Mouse (Mus musculus): ENCODE data around the gene Igf1. TPM values are rescaled to one million over a fixed set of nuclear protein-coding genes. Genes with fewer than 3 reads are reported as not detected.
A peak's percentile ranks its signal among the peaks of the same experiment; 100 is the strongest.

Gene Igf1
- polyA plus RNA-seq, 1 experiment from 2014 or later = 13.1 TPM

- H3K36me3 ChIP-seq = no peaks in the 10 kb centered on the region
- no peaks in the 10 kb centered on the region for H3K9me3 ChIP-seq (replicated peaks)
- no peak overlapping the region for H3K4me3 ChIP-seq
- no peak for DNase-seq (ENCODE audit: low spot score)
- no peaks in the 10 kb centered on the region for H3K27me3 ChIP-seq (ENCODE audit: low read depth, poor library complexity, severe bottlenecking)
- no peak overlapping the region for H3K27ac ChIP-seq (replicated peaks)
- H3K4me1 ChIP-seq = no peaks in the 10 kb centered on the region
- 94% methylated on average over 3 of the region's 3 CpGs for WGBS
Observed at GRCm38 (mm10) chr10:87915782-87916181, 57.7 kb downstream of the Igf1 start.

- no peak overlapping the region for H3K4me3 ChIP-seq
- DNase-seq (ENCODE audit: low spot score) = no peak
- H3K36me3 ChIP-seq = no peaks in the 10 kb centered on the region
- WGBS = 86% methylated on average over 3 of the region's 3 CpGs
- H3K27me3 ChIP-seq (ENCODE audit: low read depth, poor library complexity, severe bottlenecking) = no peaks in the 10 kb centered on the region
- H3K9me3 ChIP-seq (replicated peaks) = no peaks in the 10 kb centered on the region
- peaks cover 9% of the 10 kb centered on the region for H3K4me1 ChIP-seq
- H3K27ac ChIP-seq (replicated peaks) = no peak overlapping the region
Observed at GRCm38 (mm10) chr10:87922263-87922662, 64.2 kb downstream of the Igf1 start.

GRCm38 (mm10) chr10:87926564-87926963 lies 68.5 kb downstream of the Igf1 start:
- Histone ChIP-seq H3K9me3 (replicated peaks) (no peaks in the 10 kb centered on the region), H3K4me3 (no peak overlapping the region), H3K4me1 (peaks cover 12% of the 10 kb centered on the region), H3K36me3 (no peaks in the 10 kb centered on the region), H3K27ac (replicated peaks) (peak overlapping the region; percentile 52; the same call in 1 of the 2 replicates), H3K27me3 (ENCODE audit: low read depth, poor library complexity, severe bottlenecking) (no peaks in the 10 kb centered on the region)
- 48% methylated on average over 8 of the region's 8 CpGs for WGBS
- DNase-seq (ENCODE audit: low spot score) = no peak

GRCm38 (mm10) chr10:87927131-87927609 lies 69.1 kb downstream of the Igf1 start:
- Histone ChIP-seq H3K4me1 (peaks cover 12% of the 10 kb centered on the region), H3K36me3 (no peaks in the 10 kb centered on the region), H3K9me3 (replicated peaks) (no peaks in the 10 kb centered on the region), H3K27ac (replicated peaks) (peak overlapping the region; percentile 52; the same call in 1 of the 2 replicates), H3K4me3 (no peak overlapping the region), H3K27me3 (ENCODE audit: low read depth, poor library complexity, severe bottlenecking) (no peaks in the 10 kb centered on the region)
- WGBS = 41% methylated on average over 6 of the region's 6 CpGs
- DNase-seq (ENCODE audit: low spot score) = no peak

GRCm38 (mm10) chr10:87948192-87948591 lies 90.1 kb downstream of the Igf1 start:
- no peaks in the 10 kb centered on the region for H3K9me3 ChIP-seq (replicated peaks)
- WGBS = 65% methylated on average over 4 of the region's 4 CpGs
- no peak for DNase-seq (ENCODE audit: low spot score)
- H3K36me3 ChIP-seq = no peaks in the 10 kb centered on the region
- no peaks in the 10 kb centered on the region for H3K4me1 ChIP-seq
- H3K27ac ChIP-seq (replicated peaks) = no peak overlapping the region
- no peak overlapping the region for H3K4me3 ChIP-seq
- H3K27me3 ChIP-seq (ENCODE audit: low read depth, poor library complexity, severe bottlenecking) = no peaks in the 10 kb centered on the region

GRCm38 (mm10) chr10:87971536-87971935 lies 113.5 kb downstream of the Igf1 start:
- 80% methylated on average over 6 of the region's 6 CpGs for WGBS
- H3K27ac ChIP-seq (replicated peaks) = no peak overlapping the region
- DNase-seq (ENCODE audit: low spot score) = no peak
- H3K36me3 ChIP-seq = no peaks in the 10 kb centered on the region
- no peaks in the 10 kb centered on the region for H3K4me1 ChIP-seq
- no peak overlapping the region for H3K4me3 ChIP-seq
- no peaks in the 10 kb centered on the region for H3K27me3 ChIP-seq (ENCODE audit: low read depth, poor library complexity, severe bottlenecking)
- no peaks in the 10 kb centered on the region for H3K9me3 ChIP-seq (replicated peaks)

GRCm38 (mm10) chr10:87973911-87974631 lies 116.0 kb downstream of the Igf1 start:
- no peaks in the 10 kb centered on the region for H3K36me3 ChIP-seq
- 81% methylated on average over 4 of the region's 4 CpGs for WGBS
- no peaks in the 10 kb centered on the region for H3K27me3 ChIP-seq (ENCODE audit: low read depth, poor library complexity, severe bottlenecking)
- no peak overlapping the region for H3K27ac ChIP-seq (replicated peaks)
- no peak overlapping the region for H3K4me3 ChIP-seq
- H3K4me1 ChIP-seq = no peaks in the 10 kb centered on the region
- no peak for DNase-seq (ENCODE audit: low spot score)
- no peaks in the 10 kb centered on the region for H3K9me3 ChIP-seq (replicated peaks)

- no peaks in the 10 kb centered on the region for H3K9me3 ChIP-seq (replicated peaks)
- H3K4me3 ChIP-seq = no peak overlapping the region
- no peaks in the 10 kb centered on the region; the same call in 1 of the 2 replicates for H3K4me1 ChIP-seq
- no peak for DNase-seq (ENCODE audit: low spot score)
- no peak overlapping the region for H3K27ac ChIP-seq (replicated peaks)
- WGBS = 80% methylated on average over 5 of the region's 5 CpGs
- no peaks in the 10 kb centered on the region for H3K27me3 ChIP-seq (ENCODE audit: low read depth, poor library complexity, severe bottlenecking)
- H3K36me3 ChIP-seq = no peaks in the 10 kb centered on the region
Observed at GRCm38 (mm10) chr10:87985375-87985774, 127.3 kb downstream of the Igf1 start.

- Histone ChIP-seq H3K9me3 (replicated peaks) (no peaks in the 10 kb centered on the region), H3K36me3 (no peaks in the 10 kb centered on the region), H3K27me3 (ENCODE audit: low read depth, poor library complexity, severe bottlenecking) (no peaks in the 10 kb centered on the region), H3K4me3 (no peak overlapping the region), H3K27ac (replicated peaks) (no peak overlapping the region), H3K4me1 (no peaks in the 10 kb centered on the region; the same call in 1 of the 2 replicates)
- DNase-seq (ENCODE audit: low spot score) = no peak
- 90% methylated on average over 3 of the region's 3 CpGs for WGBS
Observed at GRCm38 (mm10) chr10:87986201-87986600, 128.1 kb downstream of the Igf1 start.

Other genes with a start within 250 kb of the Igf1 start
- gene Pmch, start 232.8 kb downstream of the Igf1 start, polyA plus RNA-seq (2016; fragmentation: Nextera tagmentation; extraction: Ambion mirVana) = 0.57 and 0.80 TPM in 2 replicates